Mouse (Mus musculus): ENCODE measurements around the gene Slc33a1.

- TF ChIP-seq CTCF (IDR thresholded peaks at IDR 0.05; ENCODE audit: low read depth): no peak
- TF ChIP-seq EP300 (optimal IDR thresholded peaks at IDR 0.05): no peak
Observed at GRCm38 (mm10) chr3:63893677-63894076, 70.9 kb downstream of the Slc33a1 start.
